Mouse (Mus musculus): ENCODE data around the gene Sertad2. TPM values are rescaled to one million over a fixed set of nuclear protein-coding genes. Genes with fewer than 3 reads are reported as not detected.

Sertad2 gene
- polyA plus RNA-seq, 1 experiment = 20.9 TPM

DNA sequence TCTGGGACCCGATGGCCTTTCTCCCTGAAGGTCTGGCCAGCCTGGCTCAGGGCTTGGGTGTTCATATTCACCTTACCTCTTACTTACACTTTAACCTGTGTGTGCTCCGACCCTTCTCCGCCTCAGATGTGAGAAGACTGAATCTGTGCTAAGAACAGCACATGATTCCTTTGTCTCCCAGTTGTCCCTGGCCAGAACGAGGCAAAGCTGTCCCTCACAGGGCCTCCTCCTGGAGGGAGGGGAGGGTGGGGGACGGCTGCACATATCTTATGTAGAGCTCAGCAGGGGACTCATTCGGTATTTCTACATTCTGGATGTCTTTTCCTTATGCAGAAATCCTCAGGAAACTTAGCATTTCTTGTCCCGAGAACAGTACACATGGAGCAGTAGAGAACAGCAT is 62.6 kb downstream of the Sertad2 start:
- Histone ChIP-seq H3K36me3 (ENCODE audit: control insufficient read depth, insufficient read depth) (no peaks in the 10 kb centered on the region), H3K4me3 (no peak overlapping the region), H3K4me2 (ENCODE audit: low read depth) (no peak overlapping the region), H3ac (ENCODE audit: control insufficient read depth, insufficient read length) (no peak overlapping the region), H3K27me3 (ENCODE audit: control insufficient read depth, insufficient read depth, insufficient read length) (no peaks in the 10 kb centered on the region), H3K79me2 (ENCODE audit: control insufficient read depth, insufficient read depth) (no peaks in the 10 kb centered on the region)
- TF ChIP-seq REST (IDR thresholded peaks at IDR 0.05; ENCODE audit: insufficient read depth, insufficient read length) (no peak), E2F4 (IDR thresholded peaks at IDR 0.05; ENCODE audit: insufficient read depth) (no peak), POLR2A (IDR thresholded peaks at IDR 0.05; ENCODE audit: insufficient read length, low read depth) (no peak), TCF12 (IDR thresholded peaks at IDR 0.05; ENCODE audit: insufficient read depth, poor library complexity, severe bottlenecking) (no peak), CEBPB (IDR thresholded peaks at IDR 0.05; ENCODE audit: insufficient read depth, poor library complexity, severe bottlenecking) (no peak), TCF3 (IDR thresholded peaks at IDR 0.05; ENCODE audit: insufficient read length, low read depth) (no peak), SRF (IDR thresholded peaks at IDR 0.05; ENCODE audit: control insufficient read depth, insufficient read length, low read depth) (no peak), POLR2AphosphoS2 (IDR thresholded peaks at IDR 0.05; ENCODE audit: insufficient read length, low read depth) (no peak), MYOD1 (IDR thresholded peaks at IDR 0.05; ENCODE audit: control insufficient read depth in 1 of 3, insufficient read length in 2 of 3, low read depth in 2 of 3) (no peak), USF1 (IDR thresholded peaks at IDR 0.05; ENCODE audit: low read depth) (no peak), MAX (IDR thresholded peaks at IDR 0.05; ENCODE audit: low read depth) (no peak), MYOG (IDR thresholded peaks at IDR 0.05; ENCODE audit: control insufficient read depth in 1 of 3, insufficient read depth in 1 of 3, insufficient read length in 2 of 3, low read depth in 2 of 3) (no peak)

GRCm38 (mm10) chr11:20608442-20608841 is 65.4 kb downstream of the Sertad2 start:
- no peak overlapping the region for H3ac ChIP-seq (ENCODE audit: control insufficient read depth, insufficient read length)
- no peaks in the 10 kb centered on the region for H3K27me3 ChIP-seq (ENCODE audit: control insufficient read depth, insufficient read depth, insufficient read length)
- H3K36me3 ChIP-seq (ENCODE audit: control insufficient read depth, insufficient read depth) = no peaks in the 10 kb centered on the region
- TF ChIP-seq SRF (IDR thresholded peaks at IDR 0.05; ENCODE audit: control insufficient read depth, insufficient read length, low read depth) = no peak
- TF ChIP-seq USF1 (IDR thresholded peaks at IDR 0.05; ENCODE audit: low read depth) = no peak
- TF ChIP-seq MAX (IDR thresholded peaks at IDR 0.05; ENCODE audit: low read depth) = peak; percentile 39
- TF ChIP-seq E2F4 (IDR thresholded peaks at IDR 0.05; ENCODE audit: insufficient read depth) = no peak
- TF ChIP-seq POLR2A (IDR thresholded peaks at IDR 0.05; ENCODE audit: insufficient read length, low read depth) = peak; percentile 44
- no peak for TF ChIP-seq TCF3 (IDR thresholded peaks at IDR 0.05; ENCODE audit: insufficient read length, low read depth)
- no peak for TF ChIP-seq TCF12 (IDR thresholded peaks at IDR 0.05; ENCODE audit: insufficient read depth, poor library complexity, severe bottlenecking)
- peak; percentile 45 for TF ChIP-seq POLR2AphosphoS2 (IDR thresholded peaks at IDR 0.05; ENCODE audit: insufficient read length, low read depth)
- no peak for TF ChIP-seq CEBPB (IDR thresholded peaks at IDR 0.05; ENCODE audit: insufficient read depth, poor library complexity, severe bottlenecking)
- TF ChIP-seq REST (IDR thresholded peaks at IDR 0.05; ENCODE audit: insufficient read depth, insufficient read length) = no peak
- no peak for TF ChIP-seq MYOG (IDR thresholded peaks at IDR 0.05; ENCODE audit: control insufficient read depth in 1 of 3, insufficient read depth in 1 of 3, insufficient read length in 2 of 3, low read depth in 2 of 3)
- TF ChIP-seq MYOD1 (IDR thresholded peaks at IDR 0.05; ENCODE audit: control insufficient read depth in 1 of 3, insufficient read length in 2 of 3, low read depth in 2 of 3) = no peak
- H3K79me2 ChIP-seq (ENCODE audit: control insufficient read depth, insufficient read depth) = no peaks in the 10 kb centered on the region
- H3K4me3 ChIP-seq = no peak overlapping the region
- H3K4me2 ChIP-seq (ENCODE audit: low read depth) = peak overlapping the region; percentile 68

DNA sequence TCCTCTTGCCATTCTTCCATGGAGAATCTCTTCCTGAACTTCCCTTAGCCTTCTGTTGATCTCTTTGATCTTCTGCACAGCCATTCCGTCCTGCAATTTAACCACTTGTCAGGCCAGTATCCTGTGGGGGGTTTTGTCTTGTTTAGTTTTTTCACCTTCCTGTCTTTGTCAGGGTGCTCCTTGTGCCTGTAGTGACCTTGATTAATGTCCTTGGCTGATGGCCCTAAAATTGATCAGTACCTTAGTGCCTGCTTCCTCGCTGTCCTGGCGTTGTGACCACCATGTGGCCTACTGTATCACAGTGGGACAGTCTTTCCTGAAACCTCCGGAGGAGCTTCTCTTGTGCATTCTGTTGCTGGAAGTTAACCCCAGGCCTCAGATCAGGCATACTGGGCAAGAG is 70.2 kb downstream of the Sertad2 start:
- Histone ChIP-seq H3K4me3 (no peak overlapping the region), H3K36me3 (ENCODE audit: control insufficient read depth, insufficient read depth) (no peaks in the 10 kb centered on the region), H3K27me3 (ENCODE audit: control insufficient read depth, insufficient read depth, insufficient read length) (no peaks in the 10 kb centered on the region), H3ac (ENCODE audit: control insufficient read depth, insufficient read length) (no peak overlapping the region), H3K79me2 (ENCODE audit: control insufficient read depth, insufficient read depth) (no peaks in the 10 kb centered on the region), H3K4me2 (ENCODE audit: low read depth) (no peak overlapping the region)
- TF ChIP-seq USF1 (IDR thresholded peaks at IDR 0.05; ENCODE audit: low read depth) (no peak), E2F4 (IDR thresholded peaks at IDR 0.05; ENCODE audit: insufficient read depth) (no peak), REST (IDR thresholded peaks at IDR 0.05; ENCODE audit: insufficient read depth, insufficient read length) (no peak), MAX (IDR thresholded peaks at IDR 0.05; ENCODE audit: low read depth) (no peak), TCF12 (IDR thresholded peaks at IDR 0.05; ENCODE audit: insufficient read depth, poor library complexity, severe bottlenecking) (no peak), CEBPB (IDR thresholded peaks at IDR 0.05; ENCODE audit: insufficient read depth, poor library complexity, severe bottlenecking) (no peak), SRF (IDR thresholded peaks at IDR 0.05; ENCODE audit: control insufficient read depth, insufficient read length, low read depth) (no peak), MYOD1 (IDR thresholded peaks at IDR 0.05; ENCODE audit: control insufficient read depth in 1 of 3, insufficient read length in 2 of 3, low read depth in 2 of 3) (no peak), POLR2AphosphoS2 (IDR thresholded peaks at IDR 0.05; ENCODE audit: insufficient read length, low read depth) (no peak), MYOG (IDR thresholded peaks at IDR 0.05; ENCODE audit: control insufficient read depth in 1 of 3, insufficient read depth in 1 of 3, insufficient read length in 2 of 3, low read depth in 2 of 3) (no peak), TCF3 (IDR thresholded peaks at IDR 0.05; ENCODE audit: insufficient read length, low read depth) (no peak), POLR2A (IDR thresholded peaks at IDR 0.05; ENCODE audit: insufficient read length, low read depth) (no peak)

DNA sequence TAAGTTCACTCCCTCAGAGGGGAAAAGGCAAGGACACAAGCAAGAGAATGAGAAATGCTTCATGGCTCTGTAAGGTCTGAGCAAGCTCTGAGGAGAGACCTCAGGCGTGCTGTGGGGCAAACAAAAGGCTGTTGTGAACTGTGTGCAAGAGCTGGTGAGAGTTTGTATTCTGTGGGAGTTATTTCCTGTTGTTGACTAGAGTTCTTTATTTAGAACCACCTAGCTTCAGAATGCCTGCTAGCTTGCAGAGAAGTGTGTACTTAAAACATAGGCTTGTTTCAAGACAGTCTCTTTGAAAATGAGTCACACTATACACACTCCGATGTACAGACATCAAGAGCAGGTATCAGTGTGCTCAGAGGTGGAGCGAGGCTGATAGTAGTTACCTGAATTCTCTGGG is 73.0 kb downstream of the Sertad2 start:
- H3K79me2 ChIP-seq (ENCODE audit: control insufficient read depth, insufficient read depth) = peaks cover 14% of the 10 kb centered on the region
- no peak overlapping the region for H3K4me3 ChIP-seq
- no peaks in the 10 kb centered on the region for H3K27me3 ChIP-seq (ENCODE audit: control insufficient read depth, insufficient read depth, insufficient read length)
- TF ChIP-seq REST (IDR thresholded peaks at IDR 0.05; ENCODE audit: insufficient read depth, insufficient read length) (no peak), E2F4 (IDR thresholded peaks at IDR 0.05; ENCODE audit: insufficient read depth) (no peak), SRF (IDR thresholded peaks at IDR 0.05; ENCODE audit: control insufficient read depth, insufficient read length, low read depth) (no peak), MYOD1 (IDR thresholded peaks at IDR 0.05; ENCODE audit: control insufficient read depth in 1 of 3, insufficient read length in 2 of 3, low read depth in 2 of 3) (no peak), TCF3 (IDR thresholded peaks at IDR 0.05; ENCODE audit: insufficient read length, low read depth) (no peak), MYOG (IDR thresholded peaks at IDR 0.05; ENCODE audit: control insufficient read depth in 1 of 3, insufficient read depth in 1 of 3, insufficient read length in 2 of 3, low read depth in 2 of 3) (no peak)
- H3K36me3 ChIP-seq (ENCODE audit: control insufficient read depth, insufficient read depth) = no peaks in the 10 kb centered on the region
- no peak overlapping the region for H3ac ChIP-seq (ENCODE audit: control insufficient read depth, insufficient read length)
- H3K4me2 ChIP-seq (ENCODE audit: low read depth) = no peak overlapping the region

Measured in myocyte (in vitro differentiated cells).